Mouse (Mus musculus): ENCODE measurements around the gene Epha8. TPM values are rescaled to one million over a fixed set of nuclear protein-coding genes. Genes with fewer than 3 reads are reported as not detected.

The Epha8 gene
- polyA plus RNA-seq, 1 experiment from 2014 or later = 0.21 TPM

- ATAC-seq (replicated peaks; ENCODE audit: low FRiP score) = no peak
- no peak overlapping the region for H3K9ac ChIP-seq (ENCODE audit: low read depth, low read length)
- H3K4me3 ChIP-seq (ENCODE audit: low read depth, low read length) = no peak overlapping the region
- H3K4me1 ChIP-seq (replicated peaks; ENCODE audit: control insufficient read depth, insufficient read depth, low read length) = no peaks in the 10 kb centered on the region
- H3K4me2 ChIP-seq = no peak overlapping the region
- H3K9me3 ChIP-seq (ENCODE audit: control insufficient read depth, low read length) = no peaks in the 10 kb centered on the region
- H3K27ac ChIP-seq (ENCODE audit: low read depth, low read length) = no peak overlapping the region
- H3K27me3 ChIP-seq (replicated peaks; ENCODE audit: control insufficient read depth, insufficient read depth, low read length) = peaks cover 3% of the 10 kb centered on the region; the same call in 1 of the 2 replicates
- DNase-seq (ENCODE audit: low spot score) = no peak
- 30% methylated on average over 12 of the region's 12 CpGs for WGBS
- H3K36me3 ChIP-seq (ENCODE audit: control insufficient read depth, insufficient read depth, low read length) = no peaks in the 10 kb centered on the region
Measured at GRCm38 (mm10) chr4:136981347-136981746, 24.7 kb upstream of the Epha8 start.

GRCm38 (mm10) chr4:136980921-136981320 lies 24.3 kb upstream of the Epha8 start:
- ATAC-seq (replicated peaks; ENCODE audit: low FRiP score) (no peak), DNase-seq (ENCODE audit: low spot score) (no peak)
- Histone ChIP-seq H3K9ac (ENCODE audit: low read depth, low read length) (no peak overlapping the region), H3K4me1 (replicated peaks; ENCODE audit: control insufficient read depth, insufficient read depth, low read length) (no peaks in the 10 kb centered on the region), H3K27ac (ENCODE audit: low read depth, low read length) (no peak overlapping the region), H3K27me3 (replicated peaks; ENCODE audit: control insufficient read depth, insufficient read depth, low read length) (peaks cover 6% of the 10 kb centered on the region; the same call in 1 of the 2 replicates), H3K4me3 (ENCODE audit: low read depth, low read length) (no peak overlapping the region), H3K9me3 (ENCODE audit: control insufficient read depth, low read length) (no peaks in the 10 kb centered on the region), H3K36me3 (ENCODE audit: control insufficient read depth, insufficient read depth, low read length) (no peaks in the 10 kb centered on the region), H3K4me2 (no peak overlapping the region)
- WGBS = 78% methylated on average over 4 of the region's 4 CpGs

- no peak overlapping the region for H3K4me3 ChIP-seq (ENCODE audit: low read depth, low read length)
- H3K27ac ChIP-seq (ENCODE audit: low read depth, low read length) = no peak overlapping the region
- no peak for DNase-seq (ENCODE audit: low spot score)
- no peaks in the 10 kb centered on the region for H3K4me1 ChIP-seq (replicated peaks; ENCODE audit: control insufficient read depth, insufficient read depth, low read length)
- H3K36me3 ChIP-seq (ENCODE audit: control insufficient read depth, insufficient read depth, low read length) = no peaks in the 10 kb centered on the region
- no peak overlapping the region for H3K4me2 ChIP-seq
- H3K9me3 ChIP-seq (ENCODE audit: control insufficient read depth, low read length) = no peaks in the 10 kb centered on the region
- no peak for ATAC-seq (replicated peaks; ENCODE audit: low FRiP score)
- H3K27me3 ChIP-seq (replicated peaks; ENCODE audit: control insufficient read depth, insufficient read depth, low read length) = peaks cover 6% of the 10 kb centered on the region; the same call in 1 of the 2 replicates
- H3K9ac ChIP-seq (ENCODE audit: low read depth, low read length) = no peak overlapping the region
- 42% methylated on average over 8 of the region's 8 CpGs for WGBS
Measured at GRCm38 (mm10) chr4:136977244-136977643, 20.6 kb upstream of the Epha8 start.

- Histone ChIP-seq H3K9ac (ENCODE audit: low read depth, low read length) (no peak overlapping the region), H3K27me3 (replicated peaks; ENCODE audit: control insufficient read depth, insufficient read depth, low read length) (peaks cover 37% of the 10 kb centered on the region), H3K36me3 (ENCODE audit: control insufficient read depth, insufficient read depth, low read length) (no peaks in the 10 kb centered on the region), H3K27ac (ENCODE audit: low read depth, low read length) (no peak overlapping the region), H3K4me1 (replicated peaks; ENCODE audit: control insufficient read depth, insufficient read depth, low read length) (no peaks in the 10 kb centered on the region; the same call in 1 of the 2 replicates), H3K4me2 (no peak overlapping the region), H3K4me3 (ENCODE audit: low read depth, low read length) (no peak overlapping the region), H3K9me3 (ENCODE audit: control insufficient read depth, low read length) (no peaks in the 10 kb centered on the region)
- 9% methylated on average over 6 of the region's 6 CpGs for WGBS
- no peak for ATAC-seq (replicated peaks; ENCODE audit: low FRiP score)
- DNase-seq (ENCODE audit: low spot score) = no peak
Measured at GRCm38 (mm10) chr4:136970939-136971338, 14.3 kb upstream of the Epha8 start.

- WGBS = 34% methylated on average over 15 of the region's 16 CpGs
- no peak overlapping the region for H3K9ac ChIP-seq (ENCODE audit: low read depth, low read length)
- H3K4me2 ChIP-seq = no peak overlapping the region
- H3K9me3 ChIP-seq (ENCODE audit: control insufficient read depth, low read length) = no peaks in the 10 kb centered on the region
- H3K4me3 ChIP-seq (ENCODE audit: low read depth, low read length) = no peak overlapping the region
- peaks cover 48% of the 10 kb centered on the region for H3K27me3 ChIP-seq (replicated peaks; ENCODE audit: control insufficient read depth, insufficient read depth, low read length)
- H3K36me3 ChIP-seq (ENCODE audit: control insufficient read depth, insufficient read depth, low read length) = no peaks in the 10 kb centered on the region
- H3K4me1 ChIP-seq (replicated peaks; ENCODE audit: control insufficient read depth, insufficient read depth, low read length) = no peaks in the 10 kb centered on the region; the same call in 1 of the 2 replicates
- H3K27ac ChIP-seq (ENCODE audit: low read depth, low read length) = no peak overlapping the region
- DNase-seq (ENCODE audit: low spot score) (no peak), ATAC-seq (replicated peaks; ENCODE audit: low FRiP score) (no peak)
Measured at GRCm38 (mm10) chr4:136969503-136970276, 13.1 kb upstream of the Epha8 start.

GRCm38 (mm10) chr4:136969096-136969495 lies 12.5 kb upstream of the Epha8 start:
- Histone ChIP-seq H3K9me3 (ENCODE audit: control insufficient read depth, low read length) (no peaks in the 10 kb centered on the region), H3K4me3 (ENCODE audit: low read depth, low read length) (no peak overlapping the region), H3K4me1 (replicated peaks; ENCODE audit: control insufficient read depth, insufficient read depth, low read length) (no peaks in the 10 kb centered on the region; the same call in 1 of the 2 replicates), H3K36me3 (ENCODE audit: control insufficient read depth, insufficient read depth, low read length) (no peaks in the 10 kb centered on the region), H3K9ac (ENCODE audit: low read depth, low read length) (no peak overlapping the region), H3K4me2 (no peak overlapping the region), H3K27me3 (replicated peaks; ENCODE audit: control insufficient read depth, insufficient read depth, low read length) (peaks cover 53% of the 10 kb centered on the region), H3K27ac (ENCODE audit: low read depth, low read length) (no peak overlapping the region)
- DNase-seq (ENCODE audit: low spot score) (no peak), ATAC-seq (replicated peaks; ENCODE audit: low FRiP score) (no peak)
- WGBS = 54% methylated on average over 8 of the region's 8 CpGs

- no peak overlapping the region for H3K4me3 ChIP-seq (ENCODE audit: low read depth, low read length)
- no peak overlapping the region for H3K9ac ChIP-seq (ENCODE audit: low read depth, low read length)
- no peak for DNase-seq (ENCODE audit: low spot score)
- ATAC-seq (replicated peaks; ENCODE audit: low FRiP score) = no peak
- WGBS = 39% methylated on average over 9 of the region's 9 CpGs
- no peaks in the 10 kb centered on the region; the same call in 1 of the 2 replicates for H3K4me1 ChIP-seq (replicated peaks; ENCODE audit: control insufficient read depth, insufficient read depth, low read length)
- H3K9me3 ChIP-seq (ENCODE audit: control insufficient read depth, low read length) = no peaks in the 10 kb centered on the region
- H3K36me3 ChIP-seq (ENCODE audit: control insufficient read depth, insufficient read depth, low read length) = no peaks in the 10 kb centered on the region
- H3K27ac ChIP-seq (ENCODE audit: low read depth, low read length) = no peak overlapping the region
- no peak overlapping the region for H3K4me2 ChIP-seq
- peaks cover 63% of the 10 kb centered on the region for H3K27me3 ChIP-seq (replicated peaks; ENCODE audit: control insufficient read depth, insufficient read depth, low read length)
Measured at GRCm38 (mm10) chr4:136967511-136967910, 10.9 kb upstream of the Epha8 start.

- H3K9me3 ChIP-seq (ENCODE audit: control insufficient read depth, low read length) = no peaks in the 10 kb centered on the region
- DNase-seq (ENCODE audit: low spot score) (no peak), ATAC-seq (replicated peaks; ENCODE audit: low FRiP score) (no peak)
- no peak overlapping the region for H3K27ac ChIP-seq (ENCODE audit: low read depth, low read length)
- H3K27me3 ChIP-seq (replicated peaks; ENCODE audit: control insufficient read depth, insufficient read depth, low read length) = peaks cover 63% of the 10 kb centered on the region
- H3K4me3 ChIP-seq (ENCODE audit: low read depth, low read length) = no peak overlapping the region
- 45% methylated on average over 16 of the region's 16 CpGs for WGBS
- no peak overlapping the region for H3K4me2 ChIP-seq
- H3K4me1 ChIP-seq (replicated peaks; ENCODE audit: control insufficient read depth, insufficient read depth, low read length) = peaks cover 7% of the 10 kb centered on the region
- no peak overlapping the region for H3K9ac ChIP-seq (ENCODE audit: low read depth, low read length)
- H3K36me3 ChIP-seq (ENCODE audit: control insufficient read depth, insufficient read depth, low read length) = no peaks in the 10 kb centered on the region
Measured at GRCm38 (mm10) chr4:136966493-136967390, 10.1 kb upstream of the Epha8 start.

Measured in liver, embryonic 11.5 days (tissue).